In genomic region chr4:81937384-81937783, GRCm38 (mm10) we compare ENCODE assay signal across 14 mouse cellular contexts.
A peak's percentile ranks its signal among the peaks of the same experiment; 100 is the strongest.
DNase-seq lines count a peak whose midpoint lies in the region; ATAC-seq lines count a peak whose summit lies in the region.
"Had no signal": no experiment of that assay in that cellular context is flagged by ENCODE, and none has a peak within 500 bp of the region (broad histone marks: within the 10 kb centered on the region; RNA-seq: fewer than 3 reads in every experiment).

No protein-coding gene starts in this region.

- H3K9me3 ChIP-seq in forebrain, embryonic 15.5 days = no peaks in the 10 kb centered on the region
- H3K9me3 ChIP-seq in forebrain, embryonic 11.5 days (ENCODE audit: control insufficient read depth, low read length) = no peaks in the 10 kb centered on the region
- no peaks in the 10 kb centered on the region for H3K9me3 ChIP-seq in midbrain, embryonic 13.5 days
- H3K9me3 ChIP-seq: liver, embryonic 13.5 days; stomach, embryonic 15.5 days had no signal

- intact Hi-C loops in gastrocnemius, postnatal 14 days (cut with DNase I; ENCODE audit: low total_unique reads) = no loop called here

- DNase-seq in forebrain, embryonic 11.5 days (ENCODE audit: low spot score) = no peak
- DNase-seq in brain, adult 2 months (ENCODE audit: low read depth, low spot score) = peak; percentile 98
- DNase-seq in cerebellum, adult 9-10 months = peak; percentile 99
- DNase-seq in gastrocnemius, postnatal 14 days = peak; percentile 69
- DNase-seq in yolk sac, embryonic 10.5 days (ENCODE audit: low spot score) = no peak
- DNase-seq in lung, postnatal 4 days = no peak
- DNase-seq: B cell, adult 2 months; kidney, adult 18-20 months; liver, embryonic 13.5 days; lung, postnatal 36 days; retina, postnatal 1 day had no signal

- H3K4me1 ChIP-seq in forebrain, embryonic 15.5 days = peaks cover 8% of the 10 kb centered on the region
- no peaks in the 10 kb centered on the region for H3K4me1 ChIP-seq in forebrain, embryonic 11.5 days (replicated peaks; ENCODE audit: control insufficient read depth, insufficient read depth, low read length)
- H3K4me1 ChIP-seq in midbrain, embryonic 13.5 days (replicated peaks) = no peaks in the 10 kb centered on the region
- H3K4me1 ChIP-seq: liver, embryonic 13.5 days; stomach, embryonic 15.5 days had no signal

- H3K4me3 ChIP-seq in forebrain, embryonic 15.5 days = no peak overlapping the region
- H3K4me3 ChIP-seq in forebrain, embryonic 11.5 days (ENCODE audit: low read depth, low read length) = no peak overlapping the region
- H3K4me3 ChIP-seq in midbrain, embryonic 13.5 days (replicated peaks) = no peak overlapping the region
- H3K4me3 ChIP-seq: liver, embryonic 13.5 days; stomach, embryonic 15.5 days had no signal

- peak; percentile 81 for ATAC-seq in forebrain, embryonic 15.5 days (replicated peaks)
- no peak for ATAC-seq in forebrain, embryonic 11.5 days (replicated peaks; ENCODE audit: low FRiP score)
- no peak for ATAC-seq in midbrain, embryonic 13.5 days

- H3K27me3 ChIP-seq in forebrain, embryonic 15.5 days = no peaks in the 10 kb centered on the region
- no peaks in the 10 kb centered on the region for H3K27me3 ChIP-seq in forebrain, embryonic 11.5 days (ENCODE audit: control insufficient read depth, insufficient read depth, low read length)
- H3K27me3 ChIP-seq in midbrain, embryonic 13.5 days = no peaks in the 10 kb centered on the region
- H3K27me3 ChIP-seq: liver, embryonic 13.5 days; stomach, embryonic 15.5 days had no signal

- H3K9ac ChIP-seq in forebrain, embryonic 15.5 days (replicated peaks) = no peak overlapping the region
- H3K9ac ChIP-seq in forebrain, embryonic 11.5 days (ENCODE audit: low read length) = no peak overlapping the region
- H3K9ac ChIP-seq in midbrain, embryonic 13.5 days (replicated peaks) = no peak overlapping the region
- H3K9ac ChIP-seq: liver, embryonic 13.5 days; stomach, embryonic 15.5 days had no signal

- peak overlapping the region; percentile 82 for H3K27ac ChIP-seq in forebrain, embryonic 15.5 days (replicated peaks)
- H3K27ac ChIP-seq in forebrain, embryonic 11.5 days (ENCODE audit: low read depth, low read length) = no peak overlapping the region
- no peak overlapping the region for H3K27ac ChIP-seq in midbrain, embryonic 13.5 days
- H3K27ac ChIP-seq: liver, embryonic 13.5 days; stomach, embryonic 15.5 days had no signal

- no peaks in the 10 kb centered on the region for H3K36me3 ChIP-seq in forebrain, embryonic 15.5 days
- no peaks in the 10 kb centered on the region for H3K36me3 ChIP-seq in forebrain, embryonic 11.5 days (ENCODE audit: control insufficient read depth, insufficient read depth, low read length)
- no peaks in the 10 kb centered on the region for H3K36me3 ChIP-seq in midbrain, embryonic 13.5 days
- H3K36me3 ChIP-seq: liver, embryonic 13.5 days; stomach, embryonic 15.5 days had no signal

- no peak overlapping the region for H3K4me2 ChIP-seq in forebrain, embryonic 15.5 days (replicated peaks)
- no peak overlapping the region for H3K4me2 ChIP-seq in forebrain, embryonic 11.5 days (ENCODE audit: low read depth, low read length, severe bottlenecking)
- no peak overlapping the region for H3K4me2 ChIP-seq in midbrain, embryonic 13.5 days (replicated peaks)
- H3K4me2 ChIP-seq: liver, embryonic 13.5 days; stomach, embryonic 15.5 days had no signal

- WGBS in forebrain, embryonic 15.5 days = 59% methylated on average over 5 of the region's 5 CpGs
- 79% methylated on average over 5 of the region's 5 CpGs for WGBS in forebrain, embryonic 11.5 days
- whole genome bisulfite sequencing in midbrain, embryonic 13.5 days = 71% methylated on average over 5 of the region's 5 CpGs

Comparison
In these comparisons a context has a peak if more than half of its experiments do, and no peak if none do; other contexts are left out.
1. DNase-seq: peak in brain, adult 2 months (single experiment), cerebellum, adult 9-10 months (single experiment) and gastrocnemius, postnatal 14 days (single experiment); none in forebrain, embryonic 11.5 days (single experiment), yolk sac, embryonic 10.5 days (single experiment) and lung, postnatal 4 days (0 of 2).